Mouse (Mus musculus) lung, postnatal 14 days (tissue): ENCODE measurements around the gene Olfr1152.

ENCODE experiments used
- DNase-seq: peaks from one replicate; pipeline ENCODE4 v3.0.0; 2021

Gene Olfr1152

GRCm38 (mm10) chr2:87866192-87866591 is at the start of gene Olfr1152:
Gene Olfr1152, plus strand, starts transcription at chr2:87866492.
- DNase-seq: no peak

- no peak for DNase-seq
These were observed 36.1 kb upstream of the Olfr1152 start, which contains the start of gene Olfr1148 for GRCm38 (mm10) chr2:87830233-87830632. Gene Olfr1148, plus strand, starts transcription at chr2:87830533.

GRCm38 (mm10) chr2:87843693-87844092 is 22.6 kb upstream of the Olfr1152 start, which contains the start of gene Olfr1150-ps1:
Gene Olfr1150-ps1, plus strand, starts transcription at chr2:87843993.
- no peak for DNase-seq

- no peak for DNase-seq
These were observed 10.7 kb upstream of the Olfr1152 start, which contains the start of gene Olfr1151 for GRCm38 (mm10) chr2:87855562-87855961. Gene Olfr1151, plus strand, starts transcription at chr2:87855862.

- DNase-seq: no peak
These were observed 28.4 kb downstream of the Olfr1152 start, which contains the start of gene Olfr1153 for GRCm38 (mm10) chr2:87894662-87895061. Gene Olfr1153, plus strand, starts transcription at chr2:87894962.

GRCm38 (mm10) chr2:87905066-87905465 is 38.8 kb downstream of the Olfr1152 start, which contains the start of gene Olfr1154:
Gene Olfr1154, minus strand, starts transcription at chr2:87905166.
- DNase-seq: no peak
